Mouse (Mus musculus) CD4-positive helper T cell, adult 2 months (primary cell): ENCODE measurements around the gene Pfn5.
"Not testable (repeated sequence)": the region's sequence is repeated elsewhere in the genome, so short reads cannot be mapped to it uniquely, and the experiment has no call there.

ENCODE experiments used
- DNase-seq: peaks from one replicate; pipeline ENCODE4 v3.0.0-alpha.2; 2012; ENCODE audit warnings: low read depth, missing footprints, low spot score

The Pfn5 gene

GRCm38 (mm10) chrX:95557887-95558286 lies at the start of gene Pfn5, which contains the start of gene Asb12:
Pfn5 (plus strand) TSS chrX:95558104.
Asb12 (minus strand) TSS chrX:95557987.
- no peak for DNase-seq

- DNase-seq: no peak
Measured at GRCm38 (mm10) chrX:95523883-95524282, 34.0 kb upstream of the Pfn5 start.

- no peak for DNase-seq
Measured at GRCm38 (mm10) chrX:95525166-95525565, 32.7 kb upstream of the Pfn5 start.

DNA sequence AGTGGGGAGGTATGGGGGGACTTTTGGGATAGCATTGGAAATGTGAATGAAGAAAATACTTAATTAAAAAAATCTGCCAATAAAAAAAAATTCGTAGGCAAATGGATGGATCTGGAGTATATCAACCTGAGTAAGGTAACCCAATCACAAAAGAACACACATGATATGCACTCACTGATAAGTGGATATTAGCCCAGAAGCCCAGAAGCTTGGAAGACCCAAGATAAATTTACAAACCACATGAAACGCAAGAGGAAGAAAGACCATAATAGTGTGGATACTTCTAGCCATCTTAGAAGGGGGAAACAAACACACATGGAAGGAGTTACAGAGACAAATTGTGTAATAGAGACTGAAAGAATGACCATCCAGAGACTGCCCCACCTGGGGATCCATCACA lies 22.4 kb upstream of the Pfn5 start:
- not testable (repeated sequence) for DNase-seq

DNA sequence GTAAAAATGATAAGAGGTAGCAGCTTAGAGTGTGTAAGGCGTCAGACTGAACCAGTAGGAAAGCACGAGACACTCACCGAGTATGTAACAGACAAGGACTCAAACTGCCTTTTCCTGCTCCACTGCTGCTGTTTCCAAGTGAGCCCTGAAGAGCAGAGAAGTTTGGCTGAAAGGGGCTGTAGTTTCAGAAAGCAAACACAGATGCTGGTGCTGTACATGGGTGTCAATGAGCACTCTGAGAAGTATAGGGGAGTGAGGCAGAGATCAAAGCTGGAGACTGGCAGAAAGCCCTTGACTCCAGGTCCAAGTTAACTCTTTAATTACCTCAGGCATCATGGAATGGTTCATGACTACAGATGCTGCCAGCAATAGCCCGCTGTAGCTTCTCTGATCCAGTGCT lies 3.6 kb upstream of the Pfn5 start:
- DNase-seq: no peak

DNA sequence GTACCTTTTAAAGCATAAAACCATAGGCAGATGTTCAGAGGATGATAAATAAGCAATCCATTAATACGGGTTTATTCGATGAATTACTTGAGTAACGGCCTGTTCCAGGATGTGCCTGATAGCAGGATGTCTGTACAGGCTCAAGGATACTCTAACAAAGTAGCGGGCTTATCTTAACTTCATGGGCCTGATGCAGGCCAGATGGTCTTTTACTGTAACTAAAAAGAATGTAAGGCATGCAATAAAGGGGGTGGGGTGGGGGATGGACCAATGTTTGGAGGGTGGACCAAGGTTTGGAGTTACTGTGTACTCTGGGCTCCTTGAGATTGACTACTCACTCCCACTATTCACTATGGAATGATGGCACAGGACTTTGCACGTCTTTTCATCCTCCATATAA lies 42.7 kb downstream of the Pfn5 start:
- no peak for DNase-seq
